Mouse (Mus musculus) kidney, adult 2 months (tissue): Measurements from ENCODE around the gene Cel. TPM values are rescaled to one million over a fixed set of nuclear protein-coding genes. Genes with fewer than 3 reads are reported as not detected.
A peak's percentile ranks its signal among the peaks of the same experiment; 100 is the strongest.

Experiments used
- DNase-seq: peaks from one replicate; pipeline ENCODE4 v3.0.0; 2021
- H3K27ac ChIP-seq: fragments of 200-500 bp; 2 replicates; pipeline ENCODE4 v1.5.1; 2012; ENCODE audit warnings: low read depth, low read length, control low read depth, inconsistent platforms; ENCODE audit not compliant: insufficient read depth
- H3K27me3 ChIP-seq: fragments of 200-500 bp; replicated peaks from 2 replicates; pipeline ENCODE4 v1.6.1; 2012; ENCODE audit warnings: mild to moderate bottlenecking, moderate library complexity, low read length, inconsistent platforms; ENCODE audit not compliant: control insufficient read depth, insufficient read depth
- H3K36me3 ChIP-seq: fragments of 200-500 bp; 2 replicates; pipeline ENCODE4 v1.6.1; 2012; ENCODE audit warnings: mild to moderate bottlenecking, moderate library complexity, low read length, inconsistent platforms; ENCODE audit not compliant: control insufficient read depth, insufficient read depth
- H3K4me1 ChIP-seq: fragments of 200-500 bp; 2 replicates; pipeline ENCODE4 v1.6.1; 2011; ENCODE audit warnings: low read length; ENCODE audit not compliant: control insufficient read depth, insufficient read depth
- H3K4me3 ChIP-seq: fragments of 200-500 bp; 2 replicates; pipeline ENCODE4 v1.5.1; 2011; ENCODE audit warnings: mild to moderate bottlenecking, low read depth, low read length, control low read depth; ENCODE audit not compliant: insufficient read depth
- CTCF ChIP-seq: fragments of 200-500 bp; conservative IDR thresholded peaks from 2 replicates; pipeline ENCODE4 v1.5.1; 2011; ENCODE audit warnings: low read depth, mild to moderate bottlenecking, control low read depth, low read length, moderate library complexity, mixed read lengths; ENCODE audit not compliant: insufficient read depth, insufficient read length
- POLR2A ChIP-seq: fragments of 200-500 bp; IDR thresholded peaks from one replicate; pipeline ENCODE4 v1.6.1; 2011; ENCODE audit warnings: low read depth, low read length, control low read depth
- WGBS: fragments of 180-500 bp; shearing (Covaris S2); methylation state at CpG from one replicate; pipeline ENCODE4 v1.1.7; 2018; 5-methylcytosine and 5-hydroxymethylcytosine counted together
- polyA plus RNA-seq: library from polyadenylated mRNA; depleted of rRNA; stranded (reverse); fragments of >200 nt; gene quantifications from 2 replicates; pipeline ENCODE4 v1.2.3, GENCODE M21; 2012

Gene Cel
- polyA plus RNA-seq, 1 experiment = not detected

GRCm38 (mm10) chr2:28537634-28537920 lies 25.6 kb downstream of the Cel start:
- 84% methylated on average over 4 of the region's 4 CpGs for WGBS
- Histone ChIP-seq H3K36me3 (no peaks in the 10 kb centered on the region), H3K27ac (no peak overlapping the region), H3K4me3 (no peak overlapping the region), H3K4me1 (peaks cover 14% of the 10 kb centered on the region), H3K27me3 (no peaks in the 10 kb centered on the region)
- no peak for DNase-seq
- TF ChIP-seq CTCF (no peak), POLR2A (no peak)

- H3K27ac ChIP-seq = no peak overlapping the region
- TF ChIP-seq CTCF = no peak
- no peak for TF ChIP-seq POLR2A
- H3K4me3 ChIP-seq = no peak overlapping the region
- H3K27me3 ChIP-seq = no peaks in the 10 kb centered on the region
- 76% methylated on average over 11 of the region's 11 CpGs for WGBS
- no peaks in the 10 kb centered on the region for H3K36me3 ChIP-seq
- no peak for DNase-seq
- H3K4me1 ChIP-seq = peaks cover 14% of the 10 kb centered on the region
These were observed 26.2 kb downstream of the Cel start for GRCm38 (mm10) chr2:28536766-28537633.

GRCm38 (mm10) chr2:28536166-28536565 lies 27.0 kb downstream of the Cel start:
- H3K27ac ChIP-seq = no peak overlapping the region
- no peak for DNase-seq

GRCm38 (mm10) chr2:28535650-28536049 lies 27.6 kb downstream of the Cel start:
- 50% methylated on average over 7 of the region's 7 CpGs for WGBS
- TF ChIP-seq CTCF = no peak
- no peak for TF ChIP-seq POLR2A
- H3K36me3 ChIP-seq = no peaks in the 10 kb centered on the region
- H3K4me3 ChIP-seq = no peak overlapping the region
- H3K4me1 ChIP-seq = peaks cover 12% of the 10 kb centered on the region
- DNase-seq = no peak
- no peaks in the 10 kb centered on the region for H3K27me3 ChIP-seq
- H3K27ac ChIP-seq = no peak overlapping the region

More at GRCm38 (mm10) chr2:28536166-28536565, 27.0 kb downstream of the Cel start:
- H3K27me3 ChIP-seq = no peaks in the 10 kb centered on the region
- no peak for TF ChIP-seq POLR2A
- TF ChIP-seq CTCF = no peak
- no peaks in the 10 kb centered on the region for H3K36me3 ChIP-seq
- WGBS = 48% methylated on average over 4 of the region's 4 CpGs
- H3K4me1 ChIP-seq = peaks cover 14% of the 10 kb centered on the region
- no peak overlapping the region for H3K4me3 ChIP-seq

GRCm38 (mm10) chr2:28535263-28535540 lies 28.0 kb downstream of the Cel start:
- Histone ChIP-seq H3K4me1 (peaks cover 7% of the 10 kb centered on the region), H3K36me3 (no peaks in the 10 kb centered on the region), H3K27ac (no peak overlapping the region), H3K4me3 (no peak overlapping the region), H3K27me3 (no peaks in the 10 kb centered on the region)
- no peak for DNase-seq
- whole genome bisulfite sequencing = 50% methylated on average over 4 of the region's 4 CpGs
- TF ChIP-seq POLR2A (no peak), CTCF (no peak)

- peak overlapping the region; percentile 52; the same call in 1 of the 2 replicates for H3K27ac ChIP-seq
- peaks cover 7% of the 10 kb centered on the region; the same call in 1 of the 2 replicates for H3K4me1 ChIP-seq
- TF ChIP-seq POLR2A (no peak), CTCF (no peak)
- no peaks in the 10 kb centered on the region for H3K36me3 ChIP-seq
- H3K4me3 ChIP-seq = no peak overlapping the region; the same call in 1 of the 2 replicates
- no peaks in the 10 kb centered on the region for H3K27me3 ChIP-seq
- 54% methylated on average over 11 of the region's 11 CpGs for WGBS
- peak; percentile 73 for DNase-seq
These were observed 28.6 kb downstream of the Cel start for GRCm38 (mm10) chr2:28534436-28535262.

GRCm38 (mm10) chr2:28533901-28534435 lies 29.2 kb downstream of the Cel start:
- Histone ChIP-seq H3K4me1 (peaks cover 6% of the 10 kb centered on the region; the same call in 1 of the 2 replicates), H3K36me3 (no peaks in the 10 kb centered on the region), H3K27ac (0 out of 2 replicates have a peak overlapping the region, but pooled peaks have one; percentile 52), H3K27me3 (no peaks in the 10 kb centered on the region), H3K4me3 (peak overlapping the region; percentile 71)
- TF ChIP-seq POLR2A (no peak), CTCF (no peak)
- DNase-seq = no peak
- WGBS = 65% methylated on average over 7 of the region's 7 CpGs
